Mouse (Mus musculus): ENCODE results near the gene Abcf3.

DNA sequence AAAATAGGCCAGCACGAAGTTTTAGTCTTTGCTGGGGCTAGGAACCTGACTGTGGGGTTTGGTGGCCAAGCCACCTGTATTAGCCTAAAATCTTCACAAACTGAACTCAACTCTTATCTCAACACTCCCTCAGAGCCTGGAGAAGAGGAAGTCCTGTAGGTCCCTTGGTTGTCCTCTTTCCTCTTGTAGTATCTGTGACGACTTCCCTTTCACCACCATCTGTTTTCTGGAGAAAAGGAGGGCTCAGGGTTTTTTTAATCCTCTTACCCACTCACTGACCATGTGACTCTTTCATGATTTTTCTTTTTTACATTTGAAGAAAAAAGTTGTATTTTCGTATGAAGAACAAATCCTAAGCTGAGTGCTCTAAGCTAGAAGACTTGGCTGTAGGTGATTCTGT, 8.7 kb upstream of the Abcf3 start:
- TF ChIP-seq CTCF (conservative IDR thresholded peaks at IDR 0.05 in 1 of 2, IDR thresholded peaks at IDR 0.05 in 1 of 2; ENCODE audit: low read depth in 2 of 2, low read length in 2 of 2) (no peak), TCF12 (IDR thresholded peaks at IDR 0.05; ENCODE audit: low read depth, low read length) (no peak), POLR2A (IDR thresholded peaks at IDR 0.05; ENCODE audit: low read depth, low read length) (no peak), EP300 (IDR thresholded peaks at IDR 0.05; ENCODE audit: low read length) (no peak), MYC (IDR thresholded peaks at IDR 0.05; ENCODE audit: low read depth, low read length) (no peak), USF1 (IDR thresholded peaks at IDR 0.05; ENCODE audit: low read depth, low read length) (no peak), UBTF (IDR thresholded peaks at IDR 0.05; ENCODE audit: low read depth, low read length) (no peak), E2F4 (IDR thresholded peaks at IDR 0.05; ENCODE audit: insufficient replicate concordance, low read depth, low read length) (no peak), HCFC1 (IDR thresholded peaks at IDR 0.05; ENCODE audit: low read depth, low read length) (no peak), CHD2 (IDR thresholded peaks at IDR 0.05; ENCODE audit: low read length) (no peak), ZKSCAN1 (IDR thresholded peaks at IDR 0.05; ENCODE audit: borderline replicate concordance, low read depth, low read length) (no peak), POLR2AphosphoS2 (IDR thresholded peaks at IDR 0.05; ENCODE audit: low read depth, low read length) (no peak), JUND (conservative IDR thresholded peaks at IDR 0.05; ENCODE audit: low read depth, low read length) (no peak)
